Mouse (Mus musculus) liver, postnatal 0 days (tissue): ENCODE measurements around the gene Ilkap. TPM values are rescaled to one million over a fixed set of nuclear protein-coding genes. Genes with fewer than 3 reads are reported as not detected.

Experiments
- ATAC-seq: fragments of 200-750 bp; cut with Nextera tagmentation; 2 replicates; pipeline ENCODE4 v1.8.0; 2017; ENCODE audit warnings: mild to moderate bottlenecking, moderate library complexity
- DNase-seq: peaks from one replicate; pipeline ENCODE4 v3.0.0-alpha.2; 2016
- H3K27ac ChIP-seq: fragments of 300-500 bp; sonication (generic); 2 replicates; pipeline ENCODE4 v1.5.1; 2014; ENCODE audit warnings: antibody characterized with exemption, moderate library complexity, mild to moderate bottlenecking, low read depth
- H3K27me3 ChIP-seq: fragments of 300-500 bp; sonication (generic); 2 replicates; pipeline ENCODE4 v1.6.1; 2014; ENCODE audit warnings: low read length, control low read depth, mixed read lengths; ENCODE audit not compliant: insufficient read depth
- H3K36me3 ChIP-seq: fragments of 300-500 bp; sonication (generic); replicated peaks from 2 replicates; pipeline ENCODE4 v1.6.1; 2014; ENCODE audit warnings: mild to moderate bottlenecking, control low read depth, low read length, moderate library complexity, mixed read lengths; ENCODE audit not compliant: insufficient read depth
- H3K4me1 ChIP-seq: fragments of 300-500 bp; sonication (generic); 2 replicates; pipeline ENCODE4 v1.6.1; 2014; ENCODE audit warnings: antibody characterized with exemption, mild to moderate bottlenecking, control low read depth; ENCODE audit not compliant: insufficient read depth
- H3K4me2 ChIP-seq: fragments of 300-500 bp; sonication (generic); 2 replicates; pipeline ENCODE4 v1.6.1; 2014; ENCODE audit warnings: low read depth, mild to moderate bottlenecking, low read length, moderate library complexity, mixed read lengths
- H3K4me3 ChIP-seq: fragments of 300-500 bp; sonication (generic); 2 replicates; pipeline ENCODE4 v1.5.1; 2014; ENCODE audit warnings: low read depth, low read length
- H3K9ac ChIP-seq: fragments of 300-500 bp; sonication (generic); replicated peaks from 2 replicates; pipeline ENCODE4 v1.6.1; 2014; ENCODE audit warnings: mild to moderate bottlenecking, moderate library complexity
- H3K9me3 ChIP-seq: fragments of 300-500 bp; sonication (generic); 2 replicates; pipeline ENCODE4 v1.6.1; 2016; ENCODE audit warnings: mild to moderate bottlenecking, control low read depth, low read length, mixed read lengths
- CTCF ChIP-seq: sonication (generic); IDR thresholded peaks from 2 replicates; pipeline ENCODE4 v1.5.1; 2016; ENCODE audit warnings: antibody characterized with exemption, low read depth
- EP300 ChIP-seq: IDR thresholded peaks from 2 replicates; pipeline ENCODE4 v1.6.1; 2016; ENCODE audit warnings: antibody characterized with exemption, low read depth, mild to moderate bottlenecking
- WGBS: fragments of 180-500 bp; shearing (Covaris S2); extraction: QIAGEN DNeasy Blood & Tissue Kit; methylation state at CpG from one replicate; pipeline ENCODE4 v1.1.7; 2014; ENCODE audit not compliant: insufficient replicate concordance; 5-methylcytosine and 5-hydroxymethylcytosine counted together
- polyA plus RNA-seq: library from polyadenylated mRNA; unstranded; fragments of >200 nt; fragmentation: Nextera tagmentation; extraction: Ambion mirVana; gene quantifications from 2 replicates; pipeline ENCODE4 v1.2.1, GENCODE M21; 2015

The Ilkap gene
- polyA plus RNA-seq, 1 experiment from 2014 or later = 42.8 TPM

DNA sequence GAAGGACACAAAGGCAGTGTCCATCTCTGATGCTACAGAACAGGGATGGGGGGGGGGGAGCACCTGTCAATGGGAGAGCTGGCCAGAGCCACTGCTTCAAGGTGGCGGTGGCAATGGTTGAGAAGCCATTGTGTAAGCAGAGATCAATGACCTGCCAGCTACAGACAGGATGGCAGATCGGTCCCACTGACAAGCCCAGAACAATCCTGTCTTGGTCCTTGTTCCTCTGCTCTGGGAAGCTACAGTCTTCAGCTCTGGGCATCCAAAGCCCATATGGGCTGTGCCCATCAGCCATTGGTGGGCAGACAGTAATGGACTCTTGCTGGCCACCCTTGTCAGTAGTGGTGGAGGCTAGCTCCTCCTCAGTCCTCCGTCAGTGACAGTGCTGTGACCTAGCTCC is 43.2 kb upstream of the Ilkap start:
- no peaks in the 10 kb centered on the region for H3K27me3 ChIP-seq
- no peak overlapping the region for H3K4me2 ChIP-seq
- peaks cover 59% of the 10 kb centered on the region for H3K4me1 ChIP-seq
- 77% methylated on average over 3 of the region's 3 CpGs for WGBS
- no peak overlapping the region for H3K4me3 ChIP-seq
- TF ChIP-seq CTCF (no peak), EP300 (no peak)
- H3K27ac ChIP-seq = peak overlapping the region; percentile 30; the same call in 1 of the 2 replicates
- no peak for ATAC-seq
- H3K9me3 ChIP-seq = no peaks in the 10 kb centered on the region
- DNase-seq = no peak
- peaks cover 42% of the 10 kb centered on the region for H3K36me3 ChIP-seq
- no peak overlapping the region for H3K9ac ChIP-seq

DNA sequence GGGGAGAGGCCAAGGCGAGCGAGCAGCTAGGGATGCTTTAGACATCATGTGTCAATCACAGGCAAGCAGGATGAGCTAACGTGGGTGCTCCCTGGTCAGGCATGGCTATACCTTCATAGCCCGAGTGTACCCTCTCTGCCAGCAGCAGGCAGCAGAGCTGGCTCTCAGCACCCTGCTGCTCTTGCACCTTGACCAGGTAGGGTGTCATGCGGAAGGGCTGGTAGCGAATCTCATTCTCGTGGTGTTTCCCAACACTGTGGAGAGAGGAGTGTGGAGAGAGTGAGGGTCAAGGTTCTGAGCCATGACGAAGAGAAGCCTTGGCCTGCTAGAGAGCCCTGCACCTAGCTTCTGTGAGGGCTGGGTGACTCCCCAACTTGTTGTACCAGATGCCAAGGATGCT is 41.2 kb upstream of the Ilkap start:
- Histone ChIP-seq H3K36me3 (peaks cover 40% of the 10 kb centered on the region), H3K27me3 (no peaks in the 10 kb centered on the region), H3K4me2 (no peak overlapping the region), H3K27ac (peak overlapping the region; percentile 72), H3K9ac (no peak overlapping the region), H3K4me1 (peaks cover 55% of the 10 kb centered on the region), H3K9me3 (no peaks in the 10 kb centered on the region), H3K4me3 (no peak overlapping the region)
- TF ChIP-seq CTCF (0 out of 2 replicates have a peak, but pooled peaks have one; percentile 12), EP300 (no peak)
- no peak for DNase-seq
- ATAC-seq = peak; percentile 58
- 73% methylated on average over 8 of the region's 8 CpGs for WGBS

DNA sequence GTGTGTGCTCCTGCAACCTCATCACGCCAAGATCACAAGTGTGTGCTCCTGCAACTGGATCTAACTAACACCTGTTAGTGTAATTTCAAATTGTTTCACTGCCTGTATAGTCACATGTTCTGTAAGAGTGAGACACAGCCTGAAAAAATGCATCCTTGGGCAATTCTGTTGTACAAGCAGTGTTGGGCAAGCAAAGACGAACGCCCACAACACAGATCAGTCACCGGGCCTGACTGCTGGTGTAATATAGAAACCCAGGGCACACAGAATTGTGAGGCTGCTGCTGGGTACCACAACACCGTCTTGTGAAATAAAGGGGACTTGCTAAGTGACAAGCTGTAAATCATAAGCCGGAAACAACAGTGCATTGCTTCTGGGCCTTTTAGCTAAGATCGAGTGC is 39.0 kb upstream of the Ilkap start:
- 56% methylated on average over 7 of the region's 7 CpGs for WGBS
- peaks cover 37% of the 10 kb centered on the region for H3K36me3 ChIP-seq
- H3K4me1 ChIP-seq = peaks cover 39% of the 10 kb centered on the region
- no peak overlapping the region for H3K4me3 ChIP-seq
- DNase-seq = peak; percentile 51
- no peaks in the 10 kb centered on the region for H3K9me3 ChIP-seq
- peak; percentile 77 for ATAC-seq
- no peak for TF ChIP-seq CTCF
- TF ChIP-seq EP300 = peak; percentile 67; the same call in 1 of the 2 replicates
- H3K9ac ChIP-seq = no peak overlapping the region
- no peaks in the 10 kb centered on the region for H3K27me3 ChIP-seq
- peak overlapping the region; percentile 95 for H3K27ac ChIP-seq
- H3K4me2 ChIP-seq = no peak overlapping the region

DNA sequence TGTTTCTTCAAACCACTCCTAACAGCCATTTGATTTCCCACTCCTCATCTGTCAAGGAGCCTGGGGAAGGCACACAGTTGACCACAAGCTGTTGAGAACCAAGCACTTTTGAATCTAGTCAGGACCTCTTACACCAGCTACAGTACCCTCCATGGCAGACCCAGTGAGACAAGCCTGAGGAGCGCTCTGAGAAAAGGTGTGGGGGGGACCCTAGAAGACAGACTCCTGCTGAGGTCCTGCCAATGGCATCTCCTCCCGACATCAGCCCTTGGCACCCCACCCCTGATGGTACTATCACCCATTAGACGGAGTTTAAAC is 38.4 kb upstream of the Ilkap start:
- Histone ChIP-seq H3K4me1 (peaks cover 39% of the 10 kb centered on the region), H3K9ac (no peak overlapping the region), H3K9me3 (no peaks in the 10 kb centered on the region), H3K36me3 (peaks cover 37% of the 10 kb centered on the region), H3K27ac (peak overlapping the region; percentile 95), H3K4me3 (no peak overlapping the region), H3K4me2 (no peak overlapping the region), H3K27me3 (no peaks in the 10 kb centered on the region)
- WGBS = 81% methylated on average over 3 of the region's 3 CpGs
- no peak for TF ChIP-seq CTCF
- no peak for TF ChIP-seq EP300
- no peak for DNase-seq
- no peak for ATAC-seq

DNA sequence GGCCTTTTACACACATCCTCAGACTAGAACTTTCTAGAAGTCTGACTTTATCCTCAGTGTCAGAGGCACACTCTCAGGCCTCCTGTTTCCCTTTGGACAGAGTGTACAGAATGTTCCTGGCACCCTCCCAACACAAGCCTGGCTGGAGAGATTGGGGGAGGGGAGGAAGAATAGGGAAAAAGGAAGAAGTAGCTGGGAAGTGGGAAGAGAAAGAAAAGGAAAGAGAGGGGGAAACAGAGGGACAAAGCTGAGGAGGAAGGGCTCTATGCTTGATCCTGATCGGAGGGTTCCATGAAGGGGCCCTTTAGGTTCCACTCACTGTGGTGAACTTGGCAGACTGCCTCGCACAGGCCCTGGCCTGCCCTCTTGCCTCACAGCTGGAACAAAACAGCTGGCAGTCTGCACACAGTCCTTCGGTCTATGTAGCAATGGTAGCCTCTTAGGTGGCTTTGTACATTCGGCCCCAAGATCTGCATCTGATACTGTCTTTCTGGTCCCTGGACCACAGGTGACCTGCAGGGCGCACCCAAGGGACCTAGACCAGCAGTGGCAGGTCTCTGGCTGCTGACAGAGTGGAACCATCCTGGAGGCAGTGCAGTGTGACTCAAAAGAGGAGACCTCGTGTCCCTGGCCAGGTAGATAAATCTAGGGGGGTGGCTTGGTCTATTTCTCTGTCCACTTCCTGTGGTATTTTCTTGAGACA is 37.9 kb upstream of the Ilkap start:
- H3K27ac ChIP-seq = peak overlapping the region; percentile 95
- no peaks in the 10 kb centered on the region for H3K27me3 ChIP-seq
- ATAC-seq (peak; percentile 83), DNase-seq (peak; percentile 81)
- peaks cover 39% of the 10 kb centered on the region for H3K36me3 ChIP-seq
- H3K4me1 ChIP-seq = peaks cover 39% of the 10 kb centered on the region
- no peak overlapping the region for H3K4me3 ChIP-seq
- no peak overlapping the region for H3K4me2 ChIP-seq
- no peak for TF ChIP-seq CTCF
- TF ChIP-seq EP300 = peak; percentile 86
- H3K9me3 ChIP-seq = no peaks in the 10 kb centered on the region
- 40% methylated on average over 6 of the region's 6 CpGs for WGBS
- no peak overlapping the region for H3K9ac ChIP-seq

DNA sequence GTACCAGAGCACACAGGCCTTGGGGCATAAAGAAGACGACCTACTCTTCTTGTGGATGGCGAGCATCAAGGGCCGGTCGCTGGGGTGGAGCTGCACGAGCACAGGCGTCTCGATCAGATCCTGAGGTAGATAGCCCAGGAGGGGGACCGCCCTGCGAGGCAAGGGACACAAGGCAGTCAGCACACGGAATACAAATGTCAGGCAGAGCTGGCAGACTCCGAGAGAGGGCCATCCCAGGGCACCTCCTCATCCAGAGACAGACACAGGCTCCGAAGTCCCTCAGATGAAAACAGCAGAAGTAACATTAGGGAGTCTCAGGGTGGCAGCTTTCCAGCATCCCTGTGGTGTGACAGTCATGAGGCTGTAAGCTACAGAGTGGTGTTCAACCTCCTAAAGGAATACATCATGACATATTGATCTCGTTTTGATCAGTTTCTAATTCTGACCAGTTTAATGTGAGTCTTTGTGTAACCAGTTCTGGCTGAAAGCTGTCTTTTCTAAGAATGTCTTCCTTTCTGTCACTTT is 37.1 kb upstream of the Ilkap start:
- WGBS = 81% methylated on average over 13 of the region's 13 CpGs
- DNase-seq (no peak), ATAC-seq (no peak)
- H3K4me1 ChIP-seq = peaks cover 35% of the 10 kb centered on the region
- H3K36me3 ChIP-seq = peaks cover 38% of the 10 kb centered on the region
- no peak overlapping the region for H3K4me2 ChIP-seq
- peak overlapping the region; percentile 95 for H3K27ac ChIP-seq
- no peak for TF ChIP-seq EP300
- TF ChIP-seq CTCF = no peak
- no peak overlapping the region for H3K4me3 ChIP-seq
- no peaks in the 10 kb centered on the region for H3K9me3 ChIP-seq
- no peaks in the 10 kb centered on the region for H3K27me3 ChIP-seq
- H3K9ac ChIP-seq = peak overlapping the region; percentile 30; the same call in 1 of the 2 replicates

DNA sequence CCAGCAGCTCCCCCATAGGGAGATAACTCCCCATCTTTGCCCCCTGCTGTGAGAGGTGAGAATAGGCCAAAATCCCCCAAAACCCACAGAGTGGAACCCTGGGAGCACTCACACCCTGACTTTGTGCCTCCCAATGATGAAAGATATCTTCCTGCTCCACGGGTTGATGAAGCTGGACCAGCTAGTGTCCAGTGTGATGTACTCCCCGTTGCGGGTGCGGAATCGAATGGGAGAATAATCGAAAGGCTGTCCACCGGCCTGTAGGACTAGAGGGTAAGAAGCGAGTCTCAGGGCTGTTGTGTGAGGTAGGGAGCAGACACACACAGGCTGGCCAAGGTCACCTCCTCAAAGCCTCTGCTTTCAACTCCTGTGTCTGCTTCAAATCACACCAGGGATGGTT is 36.3 kb upstream of the Ilkap start:
- TF ChIP-seq CTCF (no peak), EP300 (no peak)
- WGBS = 82% methylated on average over 8 of the region's 8 CpGs
- no peak overlapping the region for H3K9ac ChIP-seq
- H3K36me3 ChIP-seq = peaks cover 39% of the 10 kb centered on the region
- no peaks in the 10 kb centered on the region for H3K9me3 ChIP-seq
- no peak overlapping the region for H3K4me3 ChIP-seq
- peaks cover 29% of the 10 kb centered on the region for H3K4me1 ChIP-seq
- H3K27ac ChIP-seq = no peak overlapping the region
- no peak overlapping the region for H3K4me2 ChIP-seq
- no peak for DNase-seq
- no peak for ATAC-seq
- H3K27me3 ChIP-seq = no peaks in the 10 kb centered on the region
